Comparison of ENCODE assay signal across 8 mouse cellular contexts in genomic region chr17:27621705-27622531, GRCm38 (mm10). TPM values are rescaled to one million over a fixed set of nuclear protein-coding genes. Genes with fewer than 3 reads are reported as not detected.
DNase-seq lines count a peak whose midpoint lies in the region; ATAC-seq and TF ChIP-seq lines count a peak whose summit lies in the region.

No protein-coding gene starts in this region.

- no peak for DNase-seq in layer of hippocampus, adult 2 months (ENCODE audit: low spot score in 2 of 2)
- no peak for DNase-seq in layer of hippocampus, postnatal 36 days
- peak; percentile 71 for DNase-seq in forebrain, postnatal 0 days
- DNase-seq in liver, embryonic 13.5 days: no peak
- no peak for DNase-seq in natural killer cell, adult 2 months (ENCODE audit: low spot score in 2 of 2)
- DNase-seq in frontal cortex, postnatal 25 days (ENCODE audit: low spot score in 2 of 2): no peak

- 0 out of 2 replicates have a peak, but pooled peaks cover 3% of the 10 kb centered on the region for H3K36me3 ChIP-seq in forebrain, postnatal 0 days (ENCODE audit: insufficient read depth)
- peaks cover 18% of the 10 kb centered on the region for H3K36me3 ChIP-seq in liver, embryonic 13.5 days
- H3K36me3 ChIP-seq in small intestine, adult 2 months (ENCODE audit: control insufficient read depth, insufficient read depth, low read length): no peaks in the 10 kb centered on the region

- H3K9ac ChIP-seq in forebrain, postnatal 0 days: peak overlapping the region; percentile 99
- H3K9ac ChIP-seq in liver, embryonic 13.5 days: peak overlapping the region; percentile 93

- TF ChIP-seq CTCF in layer of hippocampus, adult 2 months (conservative IDR thresholded peaks at IDR 0.05): no peak
- no peak for TF ChIP-seq CTCF in bone marrow, adult 2 months (IDR thresholded peaks at IDR 0.05; ENCODE audit: control insufficient read depth, insufficient read depth, low read length)
- no peak for TF ChIP-seq CTCF in forebrain, postnatal 0 days (IDR thresholded peaks at IDR 0.05; ENCODE audit: low read depth)
- TF ChIP-seq CTCF in small intestine, adult 2 months (IDR thresholded peaks at IDR 0.05; ENCODE audit: extremely low read depth, insufficient read length, insufficient replicate concordance, low read depth, low read length): no peak

- no peaks in the 10 kb centered on the region for H3K9me3 ChIP-seq in forebrain, postnatal 0 days (ENCODE audit: low read length)
- H3K9me3 ChIP-seq in liver, embryonic 13.5 days (replicated peaks): no peaks in the 10 kb centered on the region

- no peaks in the 10 kb centered on the region for H3K27me3 ChIP-seq in forebrain, postnatal 0 days (ENCODE audit: insufficient read depth, low read length)
- no peaks in the 10 kb centered on the region for H3K27me3 ChIP-seq in liver, embryonic 13.5 days
- no peaks in the 10 kb centered on the region for H3K27me3 ChIP-seq in small intestine, adult 2 months (ENCODE audit: control insufficient read depth, insufficient read depth, low read length)

- WGBS in bone marrow, adult 2 months: under 1% methylated on average over 23 of the region's 23 CpGs
- WGBS in forebrain, postnatal 0 days: under 1% methylated on average over 23 of the region's 23 CpGs
- 3% methylated on average over 23 of the region's 23 CpGs for WGBS in liver, embryonic 13.5 days (ENCODE audit: insufficient replicate concordance)
- WGBS in small intestine, adult 2 months: 4% methylated on average over 23 of the region's 23 CpGs

- peak; percentile 32; the same call in 1 of the 2 replicates for TF ChIP-seq POLR2A in bone marrow, adult 2 months (IDR thresholded peaks at IDR 0.05; ENCODE audit: borderline replicate concordance, control insufficient read depth, low read depth, low read length)
- no peak for TF ChIP-seq POLR2A in small intestine, adult 2 months (IDR thresholded peaks at IDR 0.05; ENCODE audit: low read depth, low read length)

- no peaks in the 10 kb centered on the region; the same call in 1 of the 2 replicates for H3K4me1 ChIP-seq in bone marrow, adult 2 months (ENCODE audit: control insufficient read depth, insufficient read depth, low read length)
- peaks cover 6% of the 10 kb centered on the region for H3K4me1 ChIP-seq in forebrain, postnatal 0 days (ENCODE audit: insufficient read depth)
- peaks cover 57% of the 10 kb centered on the region for H3K4me1 ChIP-seq in liver, embryonic 13.5 days (replicated peaks)
- peaks cover 9% of the 10 kb centered on the region for H3K4me1 ChIP-seq in small intestine, adult 2 months (ENCODE audit: control insufficient read depth, insufficient read depth, insufficient read length, low read length)

- ATAC-seq in forebrain, postnatal 0 days: peak; percentile 49
- ATAC-seq in liver, embryonic 13.5 days (ENCODE audit: low read depth): no peak

- peak overlapping the region; percentile 100 for H3K27ac ChIP-seq in layer of hippocampus, adult 2 months
- peak overlapping the region; percentile 57; the same call in 1 of the 2 replicates for H3K27ac ChIP-seq in bone marrow, adult 2 months (ENCODE audit: control insufficient read depth, insufficient read depth, low read depth, low read length, poor library complexity)
- H3K27ac ChIP-seq in forebrain, postnatal 0 days (ENCODE audit: low read depth, low read length): peak overlapping the region; percentile 98
- peak overlapping the region; percentile 86 for H3K27ac ChIP-seq in liver, embryonic 13.5 days
- H3K27ac ChIP-seq in small intestine, adult 2 months (ENCODE audit: insufficient read depth, low read depth, low read length): no peak overlapping the region

- peak overlapping the region; percentile 73 for H3K4me2 ChIP-seq in forebrain, postnatal 0 days (ENCODE audit: low read depth)
- H3K4me2 ChIP-seq in liver, embryonic 13.5 days: peak overlapping the region; percentile 95

- H3K4me3 ChIP-seq in layer of hippocampus, adult 2 months: peak overlapping the region; percentile 69
- H3K4me3 ChIP-seq in bone marrow, adult 2 months (replicated peaks; ENCODE audit: control insufficient read depth, low read depth, low read length): peak overlapping the region; percentile 71
- peak overlapping the region; percentile 97 for H3K4me3 ChIP-seq in forebrain, postnatal 0 days (ENCODE audit: low read depth, low read length)
- peak overlapping the region; percentile 95 for H3K4me3 ChIP-seq in liver, embryonic 13.5 days (replicated peaks)
- peak overlapping the region; percentile 61 for H3K4me3 ChIP-seq in small intestine, adult 2 months (ENCODE audit: low read depth, low read length)

RNA-seq across cellular contexts. Expression of gene Nudt3, which starts 1.4 kb away (rescaled TPM):
- total RNA-seq in layer of hippocampus, adult 2 months (2021): 100 to 1,000 TPM; 462 to 510 TPM
- 100 to 1,000 TPM; 564 to 566 TPM for total RNA-seq in layer of hippocampus, postnatal 36 days (2021)
- 84.4 and 97.1 TPM in 2 replicates for polyA plus RNA-seq in bone marrow, adult 2 months (2011; ENCODE audit: insufficient read depth, insufficient read length, low replicate concordance, missing spikeins)
- 324 and 329 TPM in 2 replicates for total RNA-seq in forebrain, postnatal 0 days (2014; rRNA removed)
- 249 TPM in 2 replicates for polyA plus RNA-seq in forebrain, postnatal 0 days (2015; fragmentation: Nextera tagmentation; extraction: Ambion mirVana)
- 31.3 and 33.9 TPM in 2 replicates for polyA plus RNA-seq in liver, embryonic 13.5 days (2015; fragmentation: Nextera tagmentation; extraction: Ambion mirVana)
- 26.8 and 58.9 TPM in 2 replicates for polyA plus RNA-seq in small intestine, adult 2 months (2012; rRNA removed)

RNA-seq across cellular contexts. Expression of gene RPS10-NUDT3, which starts 13.1 kb away (rescaled TPM):
- not detected for total RNA-seq in layer of hippocampus, adult 2 months (2021)
- total RNA-seq in layer of hippocampus, postnatal 36 days (2021): not detected
- not detected in 2 replicates for polyA plus RNA-seq in bone marrow, adult 2 months (2011; ENCODE audit: insufficient read depth, insufficient read length, low replicate concordance, missing spikeins)
- not detected in 2 replicates for total RNA-seq in forebrain, postnatal 0 days (2014; rRNA removed)
- not detected in 2 replicates for polyA plus RNA-seq in forebrain, postnatal 0 days (2015; fragmentation: Nextera tagmentation; extraction: Ambion mirVana)
- not detected in 2 replicates for polyA plus RNA-seq in liver, embryonic 13.5 days (2015; fragmentation: Nextera tagmentation; extraction: Ambion mirVana)
- not detected in 2 replicates for polyA plus RNA-seq in small intestine, adult 2 months (2012; rRNA removed)

RNA-seq across cellular contexts. Expression of gene Rps10, which starts 14.6 kb away (rescaled TPM):
- 100 to 1,000 TPM; 495 to 504 TPM for total RNA-seq in layer of hippocampus, adult 2 months (2021)
- total RNA-seq in layer of hippocampus, postnatal 36 days (2021): 100 to 1,000 TPM; 444 to 462 TPM
- polyA plus RNA-seq in bone marrow, adult 2 months (2011; ENCODE audit: insufficient read depth, insufficient read length, low replicate concordance, missing spikeins): 1,643 and 1,889 TPM in 2 replicates
- total RNA-seq in forebrain, postnatal 0 days (2014; rRNA removed): 1,348 and 1,517 TPM in 2 replicates
- 502 and 620 TPM in 2 replicates for polyA plus RNA-seq in forebrain, postnatal 0 days (2015; fragmentation: Nextera tagmentation; extraction: Ambion mirVana)
- 778 and 786 TPM in 2 replicates for polyA plus RNA-seq in liver, embryonic 13.5 days (2015; fragmentation: Nextera tagmentation; extraction: Ambion mirVana)
- 1,015 and 1,308 TPM in 2 replicates for polyA plus RNA-seq in small intestine, adult 2 months (2012; rRNA removed)

RNA-seq across cellular contexts. Expression of gene Pacsin1, which starts 33.4 kb away (rescaled TPM):
- 100 to 1,000 TPM; 321 to 335 TPM for total RNA-seq in layer of hippocampus, adult 2 months (2021)
- 100 to 1,000 TPM; 310 to 319 TPM for total RNA-seq in layer of hippocampus, postnatal 36 days (2021)
- 2.7 and 12.0 TPM in 2 replicates for polyA plus RNA-seq in bone marrow, adult 2 months (2011; ENCODE audit: insufficient read depth, insufficient read length, low replicate concordance, missing spikeins)
- total RNA-seq in forebrain, postnatal 0 days (2014; rRNA removed): 29.3 and 38.7 TPM in 2 replicates
- polyA plus RNA-seq in forebrain, postnatal 0 days (2015; fragmentation: Nextera tagmentation; extraction: Ambion mirVana): 42.5 and 62.5 TPM in 2 replicates
- polyA plus RNA-seq in liver, embryonic 13.5 days (2015; fragmentation: Nextera tagmentation; extraction: Ambion mirVana): 0.20 and 0.32 TPM in 2 replicates
- 1.2 and 2.2 TPM in 2 replicates for polyA plus RNA-seq in small intestine, adult 2 months (2012; rRNA removed)

RNA-seq across cellular contexts. Expression of gene AI413582, which starts 56.4 kb away (rescaled TPM):
- total RNA-seq in layer of hippocampus, adult 2 months (2021): 10 to 100 TPM; 61.6 to 66.1 TPM
- total RNA-seq in layer of hippocampus, postnatal 36 days (2021): 10 to 100 TPM; 62.6 to 63.9 TPM
- 17.7 and 22.0 TPM in 2 replicates for polyA plus RNA-seq in bone marrow, adult 2 months (2011; ENCODE audit: insufficient read depth, insufficient read length, low replicate concordance, missing spikeins)
- 35.0 and 70.3 TPM in 2 replicates for total RNA-seq in forebrain, postnatal 0 days (2014; rRNA removed)
- polyA plus RNA-seq in forebrain, postnatal 0 days (2015; fragmentation: Nextera tagmentation; extraction: Ambion mirVana): 85.2 and 92.8 TPM in 2 replicates
- 13.1 and 13.7 TPM in 2 replicates for polyA plus RNA-seq in liver, embryonic 13.5 days (2015; fragmentation: Nextera tagmentation; extraction: Ambion mirVana)
- 21.6 and 34.7 TPM in 2 replicates for polyA plus RNA-seq in small intestine, adult 2 months (2012; rRNA removed)
